Mouse (Mus musculus) thymus, adult 2 months (tissue): ENCODE results near the gene Cpxm1.
A peak's percentile ranks its signal among the peaks of the same experiment; 100 is the strongest.

ENCODE experiments used
- CTCF ChIP-seq: fragments of 200-500 bp; IDR thresholded peaks from 2 replicates; pipeline ENCODE4 v1.5.1; 2012; ENCODE audit warnings: mild to moderate bottlenecking, control low read depth, low read length, moderate library complexity, borderline replicate concordance; ENCODE audit not compliant: control insufficient read depth, poor library complexity, insufficient read depth; ENCODE audit errors: extremely low read depth
- POLR2A ChIP-seq: fragments of 200-500 bp; IDR thresholded peaks from 2 replicates; pipeline ENCODE4 v1.6.1; 2012; ENCODE audit warnings: mild to moderate bottlenecking, low read length, control low read depth, moderate library complexity; ENCODE audit not compliant: control insufficient read depth, poor library complexity, insufficient read depth; ENCODE audit errors: extremely low read depth

DNA sequence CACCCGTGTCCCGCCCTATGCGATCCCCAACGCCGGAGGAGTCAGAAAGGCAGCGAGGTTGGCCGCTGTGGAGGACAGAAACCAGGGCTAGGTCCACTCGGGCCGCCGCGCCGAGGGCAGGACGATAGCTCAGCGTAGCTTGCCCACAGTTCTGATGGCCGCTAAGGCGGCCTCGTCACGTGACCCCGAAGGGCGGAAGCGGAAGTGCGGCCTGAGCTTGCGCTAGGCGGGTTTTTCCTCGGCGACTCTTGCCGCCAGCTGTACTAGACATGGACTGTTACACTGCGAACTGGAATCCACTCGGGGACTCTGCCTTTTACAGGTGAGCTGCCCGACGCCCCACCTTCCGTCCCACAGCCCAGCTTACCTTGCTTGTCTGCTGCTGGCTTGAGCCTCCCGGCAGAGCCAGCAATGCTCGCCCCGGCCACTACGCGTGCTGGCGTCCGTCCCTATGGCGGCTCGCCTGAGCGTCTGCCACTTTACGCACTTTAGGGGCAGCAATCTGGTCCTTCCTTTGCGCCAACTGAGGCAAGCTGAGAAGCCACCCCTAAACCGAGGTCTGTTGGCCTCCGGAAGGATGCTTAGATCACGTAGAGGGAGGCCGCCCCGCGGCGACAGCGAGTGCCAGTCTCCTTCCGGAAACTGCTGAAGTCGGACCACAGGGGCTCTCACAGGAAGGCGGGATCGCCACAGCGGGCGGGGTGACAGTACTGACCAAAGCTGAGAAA lies 26.9 kb upstream of the Cpxm1 start, which contains the start of the genes Vps16 and Pced1a:
- TF ChIP-seq CTCF (peak; percentile 82), POLR2A (peak; percentile 39)
